Mouse (Mus musculus) lung, embryonic 15.5 days (tissue): ENCODE data around the gene Ttll11. TPM values are rescaled to one million over a fixed set of nuclear protein-coding genes. Genes with fewer than 3 reads are reported as not detected.

ENCODE experiments used
- ATAC-seq: fragments of 200-750 bp; cut with Nextera tagmentation; 2 replicates; pipeline ENCODE4 v1.8.0; 2017; ENCODE audit warnings: moderate number of reproducible peaks, borderline replicate concordance; ENCODE audit not compliant: low FRiP score, low TSS enrichment; ENCODE audit errors: extremely low read depth
- H3K27ac ChIP-seq: fragments of 300-500 bp; sonication (generic); 2 replicates; pipeline ENCODE4 v1.5.1; 2015; ENCODE audit warnings: moderate library complexity, mild to moderate bottlenecking, inconsistent platforms
- H3K27me3 ChIP-seq: fragments of 300-500 bp; sonication (generic); 2 replicates; pipeline ENCODE4 v1.6.1; 2015; ENCODE audit warnings: inconsistent platforms
- H3K36me3 ChIP-seq: fragments of 300-500 bp; sonication (generic); 2 replicates; pipeline ENCODE4 v1.6.1; 2015; ENCODE audit warnings: inconsistent platforms
- H3K4me1 ChIP-seq: fragments of 300-500 bp; sonication (generic); 2 replicates; pipeline ENCODE4 v1.6.1; 2015; ENCODE audit warnings: inconsistent platforms
- H3K4me2 ChIP-seq: fragments of 300-500 bp; sonication (generic); 2 replicates; pipeline ENCODE4 v1.6.1; 2015; ENCODE audit warnings: inconsistent platforms, mild to moderate bottlenecking, moderate library complexity
- H3K4me3 ChIP-seq: fragments of 300-500 bp; sonication (generic); 2 replicates; pipeline ENCODE4 v1.5.1; 2015; ENCODE audit warnings: mild to moderate bottlenecking, inconsistent platforms
- H3K9ac ChIP-seq: fragments of 300-500 bp; sonication (generic); 2 replicates; pipeline ENCODE4 v1.6.1; 2015; ENCODE audit warnings: inconsistent platforms
- H3K9me3 ChIP-seq: fragments of 300-500 bp; sonication (generic); 2 replicates; pipeline ENCODE4 v1.6.1; 2016; ENCODE audit warnings: inconsistent platforms
- whole genome bisulfite sequencing: fragments of 180-500 bp; shearing (Covaris S2); methylation state at CpG from one replicate; pipeline ENCODE4 v1.1.7; 2015; 5-methylcytosine and 5-hydroxymethylcytosine counted together
- polyA plus RNA-seq: library from polyadenylated mRNA; unstranded; fragments of >200 nt; fragmentation: Nextera tagmentation; extraction: Ambion mirVana; gene quantifications from 2 replicates; pipeline ENCODE4 v1.2.1, GENCODE M21; 2015

The Ttll11 gene
- polyA plus RNA-seq = 0.77 and 0.86 TPM in 2 replicates

GRCm38 (mm10) chr2:35979644-35980021, at the start of gene Ttll11:
Ttll11 (minus strand) TSS chr2:35979913.
- Histone ChIP-seq H3K27me3 (peaks cover 11% of the 10 kb centered on the region; the same call in 1 of the 2 replicates), H3K27ac (peak within 1 kb of the TSS; percentile 65), H3K9me3 (no peaks in the 10 kb centered on the region), H3K4me1 (peaks cover 13% of the 10 kb centered on the region), H3K9ac (peak within 1 kb of the TSS; percentile 89), H3K4me2 (peak within 1 kb of the TSS; percentile 96), H3K36me3 (no peaks in the 10 kb centered on the region), H3K4me3 (peak within 1 kb of the TSS; percentile 96)
- under 1% methylated on average over 41 of the region's 42 CpGs for WGBS
- ATAC-seq = peak; percentile 89

- 41% methylated on average over 3 of the region's 3 CpGs for WGBS
- no peaks in the 10 kb centered on the region for H3K9me3 ChIP-seq
- peak; percentile 74 for ATAC-seq
Observed at GRCm38 (mm10) chr2:36023291-36023690, 43.6 kb upstream of the Ttll11 start.

GRCm38 (mm10) chr2:36021385-36022159, 41.9 kb upstream of the Ttll11 start:
- Histone ChIP-seq H3K36me3 (no peaks in the 10 kb centered on the region), H3K9me3 (no peaks in the 10 kb centered on the region), H3K4me2 (peak overlapping the region; percentile 50), H3K27me3 (no peaks in the 10 kb centered on the region), H3K4me1 (peaks cover 7% of the 10 kb centered on the region; the same call in 1 of the 2 replicates), H3K9ac (no peak overlapping the region), H3K27ac (no peak overlapping the region), H3K4me3 (peak overlapping the region; percentile 25; the same call in 1 of the 2 replicates)
- WGBS = 7% methylated on average over 32 of the region's 32 CpGs
- ATAC-seq = peak; percentile 53

More at GRCm38 (mm10) chr2:36023291-36023690, 43.6 kb upstream of the Ttll11 start:
- Histone ChIP-seq H3K27me3 (no peaks in the 10 kb centered on the region), H3K9ac (no peak overlapping the region), H3K27ac (no peak overlapping the region), H3K4me3 (no peak overlapping the region), H3K36me3 (no peaks in the 10 kb centered on the region), H3K4me1 (peaks cover 7% of the 10 kb centered on the region; the same call in 1 of the 2 replicates), H3K4me2 (no peak overlapping the region)

GRCm38 (mm10) chr2:36013010-36013409, 33.3 kb upstream of the Ttll11 start:
- Histone ChIP-seq H3K36me3 (no peaks in the 10 kb centered on the region), H3K27ac (peak overlapping the region; percentile 13; the same call in 1 of the 2 replicates), H3K9me3 (no peaks in the 10 kb centered on the region), H3K9ac (no peak overlapping the region), H3K4me2 (no peak overlapping the region), H3K4me1 (peaks cover 19% of the 10 kb centered on the region), H3K4me3 (no peak overlapping the region), H3K27me3 (peaks cover 32% of the 10 kb centered on the region)
- ATAC-seq = peak; percentile 70
- 46% methylated on average over 12 of the region's 12 CpGs for WGBS

GRCm38 (mm10) chr2:36011331-36011825, 31.7 kb upstream of the Ttll11 start:
- Histone ChIP-seq H3K9ac (peak overlapping the region; percentile 27; the same call in 1 of the 2 replicates), H3K4me3 (peak overlapping the region; percentile 45), H3K27ac (no peak overlapping the region), H3K27me3 (peaks cover 32% of the 10 kb centered on the region), H3K36me3 (no peaks in the 10 kb centered on the region), H3K9me3 (no peaks in the 10 kb centered on the region), H3K4me1 (peaks cover 19% of the 10 kb centered on the region), H3K4me2 (peak overlapping the region; percentile 89)
- ATAC-seq = no peak; the same call in 1 of the 2 replicates
- WGBS = under 1% methylated on average over 44 of the region's 44 CpGs

- Histone ChIP-seq H3K4me3 (no peak overlapping the region), H3K36me3 (no peaks in the 10 kb centered on the region), H3K9me3 (no peaks in the 10 kb centered on the region), H3K27ac (no peak overlapping the region), H3K27me3 (peaks cover 32% of the 10 kb centered on the region), H3K4me2 (0 out of 2 replicates have a peak overlapping the region, but pooled peaks have one; percentile 89), H3K9ac (no peak overlapping the region), H3K4me1 (peaks cover 19% of the 10 kb centered on the region)
- 52% methylated on average over 8 of the region's 8 CpGs for WGBS
- ATAC-seq = no peak
Observed at GRCm38 (mm10) chr2:36010579-36010978, 30.9 kb upstream of the Ttll11 start.

GRCm38 (mm10) chr2:36009386-36009785, 29.7 kb upstream of the Ttll11 start:
- H3K9ac ChIP-seq = no peak overlapping the region
- peaks cover 32% of the 10 kb centered on the region for H3K27me3 ChIP-seq
- no peak for ATAC-seq
- H3K36me3 ChIP-seq = no peaks in the 10 kb centered on the region
- no peak overlapping the region for H3K4me2 ChIP-seq
- H3K27ac ChIP-seq = no peak overlapping the region
- no peaks in the 10 kb centered on the region for H3K9me3 ChIP-seq
- H3K4me3 ChIP-seq = no peak overlapping the region
- WGBS = 21% methylated on average over 4 of the region's 4 CpGs
- H3K4me1 ChIP-seq = peaks cover 19% of the 10 kb centered on the region

- ATAC-seq = no peak
- Histone ChIP-seq H3K9me3 (no peaks in the 10 kb centered on the region), H3K27me3 (peaks cover 32% of the 10 kb centered on the region), H3K4me1 (peaks cover 19% of the 10 kb centered on the region), H3K27ac (no peak overlapping the region), H3K36me3 (no peaks in the 10 kb centered on the region), H3K4me3 (no peak overlapping the region), H3K4me2 (no peak overlapping the region), H3K9ac (no peak overlapping the region)
- WGBS = 20% methylated on average over 1 of the region's 1 CpGs
Observed at GRCm38 (mm10) chr2:36008071-36008470, 28.4 kb upstream of the Ttll11 start.

GRCm38 (mm10) chr2:36002188-36002587, 22.5 kb upstream of the Ttll11 start:
- Histone ChIP-seq H3K9me3 (no peaks in the 10 kb centered on the region), H3K27ac (no peak overlapping the region), H3K9ac (no peak overlapping the region), H3K4me1 (no peaks in the 10 kb centered on the region), H3K27me3 (no peaks in the 10 kb centered on the region), H3K36me3 (no peaks in the 10 kb centered on the region), H3K4me3 (no peak overlapping the region), H3K4me2 (no peak overlapping the region)
- 42% methylated on average over 6 of the region's 6 CpGs for WGBS
- no peak for ATAC-seq

- 24% methylated on average over 1 of the region's 1 CpGs for WGBS
- Histone ChIP-seq H3K9me3 (no peaks in the 10 kb centered on the region), H3K4me2 (no peak overlapping the region), H3K4me3 (no peak overlapping the region), H3K36me3 (no peaks in the 10 kb centered on the region), H3K4me1 (no peaks in the 10 kb centered on the region), H3K27me3 (no peaks in the 10 kb centered on the region), H3K27ac (no peak overlapping the region), H3K9ac (no peak overlapping the region)
- ATAC-seq = no peak
Observed at GRCm38 (mm10) chr2:36000390-36000789, 20.7 kb upstream of the Ttll11 start.

- Histone ChIP-seq H3K4me1 (no peaks in the 10 kb centered on the region), H3K36me3 (no peaks in the 10 kb centered on the region), H3K4me3 (no peak overlapping the region), H3K9me3 (no peaks in the 10 kb centered on the region), H3K4me2 (no peak overlapping the region), H3K27me3 (no peaks in the 10 kb centered on the region), H3K27ac (no peak overlapping the region), H3K9ac (no peak overlapping the region)
- no peak for ATAC-seq
Observed at GRCm38 (mm10) chr2:35999212-35999611, 19.5 kb upstream of the Ttll11 start.

GRCm38 (mm10) chr2:35998416-35998815, 18.7 kb upstream of the Ttll11 start:
- ATAC-seq = no peak
- Histone ChIP-seq H3K9me3 (no peaks in the 10 kb centered on the region), H3K4me3 (no peak overlapping the region), H3K4me1 (no peaks in the 10 kb centered on the region), H3K36me3 (no peaks in the 10 kb centered on the region), H3K27me3 (no peaks in the 10 kb centered on the region), H3K4me2 (no peak overlapping the region), H3K9ac (no peak overlapping the region), H3K27ac (no peak overlapping the region)
- WGBS = 80% methylated on average over 5 of the region's 5 CpGs
